Mouse (Mus musculus) urinary bladder, postnatal 36 days (tissue): ENCODE data around the gene Ing3.

ENCODE experiments used
- DNase-seq, 2 experiments: peaks; one replicate each; pipeline ENCODE4 v3.0.0; 2022; ENCODE audit warnings: low spot score in 2 of 2, mixed read lengths in 1 of 2

The Ing3 gene

GRCm38 (mm10) chr6:22021315-22021714 is 71.9 kb downstream of the Ing3 start:
- no peak for DNase-seq

DNA sequence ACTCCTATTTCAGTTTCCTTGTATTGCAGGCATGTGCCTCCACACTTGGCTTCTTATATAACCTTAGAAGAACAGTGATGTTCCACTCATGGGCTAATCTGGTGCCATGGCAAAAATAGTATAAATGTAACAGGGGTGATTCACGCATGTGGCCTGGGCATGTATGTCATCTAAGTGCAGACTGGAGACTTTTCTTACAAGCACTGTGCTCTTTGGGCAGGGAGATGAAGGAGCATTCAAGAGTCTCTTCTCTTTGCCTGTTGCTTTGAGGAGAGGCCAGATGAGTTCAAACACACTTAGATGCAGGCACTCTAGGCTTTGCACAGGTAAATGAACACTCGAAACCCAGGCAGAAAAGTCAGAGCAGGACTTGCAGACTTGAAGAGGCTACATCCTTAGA is 74.8 kb downstream of the Ing3 start:
- DNase-seq, result no peak
